Mouse (Mus musculus) CH12.LX (cell line): ENCODE results near the gene Rad21l. TPM values are rescaled to one million over a fixed set of nuclear protein-coding genes. Genes with fewer than 3 reads are reported as not detected.

Experiments used
- DNase-seq: peaks from one replicate; pipeline ENCODE4 v3.0.0-alpha.2; 2013; ENCODE audit errors: extremely low read depth
- H3K27ac ChIP-seq: 2 replicates; pipeline ENCODE4 v1.5.1; 2012; ENCODE audit warnings: low read depth, mild to moderate bottlenecking, control low read depth, moderate library complexity; ENCODE audit not compliant: insufficient read depth
- H3K27me3 ChIP-seq: replicated peaks from 2 replicates; pipeline ENCODE3; 2012; ENCODE audit warnings: inconsistent platforms
- H3K36me3 ChIP-seq, 2 experiments: replicated peaks in 1 of 2; 2 replicates each; pipeline versions ENCODE3 to v1.6.1; 2012; ENCODE audit warnings: inconsistent platforms in 1 of 2, low read length in 1 of 2, mild to moderate bottlenecking in 1 of 2, mixed read lengths in 1 of 2, moderate library complexity in 1 of 2; ENCODE audit not compliant: control insufficient read depth in 1 of 2, insufficient read depth in 1 of 2
- H3K4me1 ChIP-seq, 2 experiments: 2 replicates each; pipeline ENCODE4 v1.6.1; 2012; ENCODE audit warnings: inconsistent platforms in 1 of 2, moderate library complexity in 1 of 2; ENCODE audit not compliant: insufficient read depth in 2 of 2, control insufficient read depth in 1 of 2
- H3K4me2 ChIP-seq: 2 replicates; pipeline ENCODE4 v1.6.1; 2012; ENCODE audit warnings: low read depth, mild to moderate bottlenecking, control low read depth; ENCODE audit not compliant: poor library complexity, insufficient read depth, severe bottlenecking
- H3K4me3 ChIP-seq, 3 experiments: fragments of 150-350 bp in 1 of 3; sonication (generic) in 1 of 3; replicated peaks in 1 of 3; 2 replicates each; pipeline versions ENCODE3 to v1.5.1; 2011 to 2012; ENCODE audit warnings: low read depth in 2 of 3, low read length in 2 of 3, mild to moderate bottlenecking in 2 of 3, moderate library complexity in 2 of 3, control low read depth in 1 of 3, improper control_type of control experiment in 1 of 3, inconsistent platforms in 1 of 3, mixed read lengths in 1 of 3; ENCODE audit not compliant: poor library complexity in 1 of 3
- H3K79me2 ChIP-seq: replicated peaks from 2 replicates; pipeline ENCODE4 v1.6.1; 2012; ENCODE audit warnings: mild to moderate bottlenecking, moderate library complexity; ENCODE audit not compliant: control insufficient read depth, poor library complexity, insufficient read depth, severe bottlenecking; ENCODE audit errors: extremely low read depth
- H3K9ac ChIP-seq: 2 replicates; pipeline ENCODE4 v1.6.1; 2012; ENCODE audit warnings: low read depth, mild to moderate bottlenecking, control low read depth, moderate library complexity; ENCODE audit not compliant: insufficient read depth
- H3K9me3 ChIP-seq: replicated peaks from 2 replicates; pipeline ENCODE3; 2012; ENCODE audit warnings: low read length, inconsistent platforms, mixed read lengths
- BHLHE40 ChIP-seq: IDR thresholded peaks from 2 replicates; pipeline ENCODE4 v1.6.1; 2011; ENCODE audit warnings: mild to moderate bottlenecking, low read depth, low read length, improper control_type of control experiment
- CHD1 ChIP-seq: IDR thresholded peaks from 2 replicates; pipeline ENCODE4 v1.6.1; 2012; ENCODE audit warnings: low read depth, low read length, improper control_type of control experiment, inconsistent platforms
- CHD2 ChIP-seq: IDR thresholded peaks from 2 replicates; pipeline ENCODE4 v1.6.1; 2011; ENCODE audit warnings: low read length, improper control_type of control experiment
- E2F4 ChIP-seq: IDR thresholded peaks from 2 replicates; pipeline ENCODE4 v1.6.1; 2011; ENCODE audit warnings: low read depth, low read length, improper control_type of control experiment; ENCODE audit not compliant: insufficient replicate concordance
- ELF1 ChIP-seq: IDR thresholded peaks from 2 replicates; pipeline ENCODE4 v1.6.1; 2014; ENCODE audit warnings: low read depth, mild to moderate bottlenecking, inconsistent platforms, low read length, improper control_type of control experiment
- IRF4 ChIP-seq: IDR thresholded peaks from 2 replicates; pipeline ENCODE4 v1.6.1; 2014; ENCODE audit warnings: low read depth, mild to moderate bottlenecking, inconsistent platforms, low read length, improper control_type of control experiment
- JUN ChIP-seq: IDR thresholded peaks from 2 replicates; pipeline ENCODE4 v1.6.1; 2011; ENCODE audit warnings: low read depth, mild to moderate bottlenecking, low read length, improper control_type of control experiment, moderate library complexity; ENCODE audit not compliant: insufficient read depth
- JUND ChIP-seq: conservative IDR thresholded peaks from 2 replicates; pipeline ENCODE4 v1.6.1; 2011; ENCODE audit warnings: low read depth, low read length, improper control_type of control experiment
- MAFK ChIP-seq: IDR thresholded peaks from 2 replicates; pipeline ENCODE4 v1.6.1; 2011; ENCODE audit warnings: low read length, improper control_type of control experiment; ENCODE audit not compliant: insufficient replicate concordance
- MAZ ChIP-seq: IDR thresholded peaks from 2 replicates; pipeline ENCODE4 v1.6.1; 2012; ENCODE audit warnings: low read depth, mild to moderate bottlenecking, inconsistent platforms, low read length, improper control_type of control experiment, moderate library complexity
- MEF2A ChIP-seq: IDR thresholded peaks from 2 replicates; pipeline ENCODE4 v1.6.1; 2014; ENCODE audit warnings: low read depth, mild to moderate bottlenecking, inconsistent platforms, low read length, improper control_type of control experiment, borderline replicate concordance
- MXI1 ChIP-seq: IDR thresholded peaks from 2 replicates; pipeline ENCODE4 v1.6.1; 2011; ENCODE audit warnings: mild to moderate bottlenecking, low read depth, low read length, improper control_type of control experiment
- MYC ChIP-seq: IDR thresholded peaks from 2 replicates; pipeline ENCODE4 v1.6.1; 2011; ENCODE audit warnings: low read depth, mild to moderate bottlenecking, improper control_type of control experiment, low read length
- NRF1 ChIP-seq: IDR thresholded peaks from 2 replicates; pipeline ENCODE4 v1.6.1; 2014; ENCODE audit warnings: low read depth, mild to moderate bottlenecking, inconsistent platforms, low read length, improper control_type of control experiment, moderate library complexity
- POLR2A ChIP-seq: IDR thresholded peaks from 2 replicates; pipeline ENCODE4 v1.6.1; 2011; ENCODE audit warnings: low read depth, mild to moderate bottlenecking, improper control_type of control experiment, low read length
- POLR2AphosphoS2 ChIP-seq: IDR thresholded peaks from 2 replicates; pipeline ENCODE4 v1.6.1; 2011; ENCODE audit warnings: low read depth, low read length, improper control_type of control experiment
- SIN3A ChIP-seq: IDR thresholded peaks from 2 replicates; pipeline ENCODE4 v1.6.1; 2012; ENCODE audit warnings: low read length, improper control_type of control experiment, inconsistent platforms
- USF1 ChIP-seq: IDR thresholded peaks from 2 replicates; pipeline ENCODE4 v1.6.1; 2014; ENCODE audit warnings: low read depth, mild to moderate bottlenecking, inconsistent platforms, low read length, improper control_type of control experiment
- USF2 ChIP-seq: conservative IDR thresholded peaks from 2 replicates; pipeline ENCODE4 v1.6.1; 2011; ENCODE audit warnings: low read depth, low read length, improper control_type of control experiment
- ZC3H11A ChIP-seq: IDR thresholded peaks from 2 replicates; pipeline ENCODE4 v1.6.1; 2012; ENCODE audit warnings: low read depth, mild to moderate bottlenecking, inconsistent platforms, low read length, improper control_type of control experiment
- ZMIZ1 ChIP-seq: IDR thresholded peaks from 2 replicates; pipeline ENCODE4 v1.6.1; 2012; ENCODE audit warnings: low read depth, mild to moderate bottlenecking, inconsistent platforms, low read length, improper control_type of control experiment
- ZNF384 ChIP-seq: IDR thresholded peaks from 2 replicates; pipeline ENCODE4 v1.6.1; 2012; ENCODE audit warnings: low read depth, low read length, improper control_type of control experiment, inconsistent platforms
- dilution Hi-C: fragments of 300-500 bp; cut with MboI; formaldehyde crosslinking; loops from 2 replicates; pipeline ENCODE4 v1.14.3; 2020; ENCODE audit warnings: low sequenced_read_pairs; ENCODE audit not compliant: extremely low pct_unique_long_range_greater_than_20kb, extremely low pct_ligation_motif_present
- in situ Hi-C: fragments of 300-500 bp; cut with MboI; formaldehyde crosslinking; loops from 3 replicates; pipeline ENCODE4 v1.14.3; 2019; ENCODE audit warnings: low sequenced_read_pairs, low pct_ligation_motif_present, low pct_unique_long_range_greater_than_20kb, mixed read lengths
- polyA plus RNA-seq: library from polyadenylated mRNA; unstranded; fragments of >175 nt; gene quantifications from 2 replicates; pipeline ENCODE4 v1.2.1, GENCODE M21; 2012; ENCODE audit warnings: low read depth; ENCODE audit not compliant: insufficient read length
- total RNA-seq, 2 experiments: library from RNA; depleted of rRNA; stranded (reverse); fragments of 300-350 nt in 1 of 2; fragments of >200 nt in 1 of 2; gene quantifications; 2 replicates each; pipeline ENCODE4 v1.2.3; 2012 to 2014

Rad21l gene
- total and polyA plus RNA-seq, 3 experiments = not detected

DNA sequence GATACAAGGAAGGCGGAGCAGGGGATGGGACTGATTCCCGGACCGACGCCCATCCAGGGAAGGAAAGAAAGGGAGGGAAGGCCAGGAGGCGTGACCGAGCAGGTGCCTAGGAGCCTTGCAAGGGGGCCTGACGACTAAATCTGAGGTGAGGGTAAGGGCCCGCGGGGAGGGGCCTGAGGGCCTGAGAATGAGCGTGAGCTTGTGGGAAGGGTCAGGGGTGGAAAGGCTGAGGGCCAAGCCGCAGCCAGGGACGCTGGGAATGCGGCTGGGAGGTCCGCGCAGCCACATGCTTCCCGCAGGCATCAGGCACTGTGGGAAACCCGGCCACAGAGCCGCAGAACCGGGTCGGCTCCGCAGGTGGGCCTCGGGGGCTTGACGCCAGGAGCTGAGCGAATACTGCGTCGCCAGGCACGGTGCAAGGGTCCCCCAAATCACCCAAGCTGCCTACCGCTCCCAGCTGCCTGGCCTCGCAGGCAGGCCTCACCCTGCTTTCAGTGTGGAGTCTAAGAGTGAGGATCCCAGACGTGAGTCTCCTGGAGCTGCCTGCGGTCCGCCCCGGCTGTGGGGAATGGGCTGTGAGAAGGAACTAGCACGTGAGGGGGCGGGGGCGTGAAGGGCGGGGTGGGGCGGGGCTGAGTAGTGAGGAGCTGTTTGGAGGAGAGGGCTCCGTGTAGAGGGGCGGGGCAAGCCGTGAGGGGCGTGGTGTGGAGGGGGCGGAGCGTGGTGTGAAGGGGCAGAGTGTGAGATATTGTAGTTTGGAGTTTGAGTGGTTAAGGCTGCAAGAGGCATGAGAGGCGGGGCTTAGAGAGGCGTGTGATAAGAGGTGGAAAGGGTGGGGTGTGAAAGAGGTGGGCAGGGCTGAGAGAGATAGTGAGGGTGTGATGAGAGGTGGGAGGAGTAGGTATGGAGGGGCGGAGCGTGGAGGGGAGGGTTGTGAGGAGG, 2.0 kb upstream of the Rad21l start:
- Histone ChIP-seq H3K4me2 (no peak overlapping the region), H3K27ac (no peak overlapping the region)
- no peak for DNase-seq

DNA sequence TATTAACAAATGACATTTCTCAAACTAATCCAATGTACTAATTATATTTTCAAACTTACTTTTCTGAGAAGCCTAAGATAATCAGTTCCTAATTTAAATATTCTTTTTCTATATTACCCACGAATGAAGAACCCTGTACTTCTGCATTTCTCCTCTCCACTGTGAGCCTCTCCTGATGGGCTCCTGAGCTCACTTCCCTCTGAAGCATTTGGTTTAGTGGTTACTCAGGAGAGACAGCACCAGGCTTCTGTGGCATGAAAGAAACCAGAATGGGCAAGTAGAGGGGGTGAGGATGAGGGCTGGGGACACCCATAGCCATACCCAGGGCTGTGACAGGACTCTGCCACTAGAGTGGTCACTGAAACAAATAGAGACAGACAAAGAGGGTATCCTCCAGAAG, 16.3 kb downstream of the Rad21l start:
- dilution Hi-C loops = no loop called here
- peaks cover 50% of the 10 kb centered on the region for H3K27me3 ChIP-seq
- TF ChIP-seq CHD2 (no peak), MAFK (no peak), IRF4 (no peak), SIN3A (no peak), JUN (no peak), ELF1 (no peak), CHD1 (no peak), MAZ (no peak), USF1 (no peak), ZNF384 (no peak), MEF2A (no peak)

More for the DNA sequence above, 2.0 kb upstream of the Rad21l start:
- Histone ChIP-seq H3K36me3 (no peaks in the 10 kb centered on the region), H3K4me3 (no peak overlapping the region)
- TF ChIP-seq ZMIZ1 (no peak), E2F4 (no peak), POLR2A (no peak), MYC (no peak), MAZ (no peak), ELF1 (no peak), BHLHE40 (no peak), ZC3H11A (no peak), NRF1 (no peak), USF2 (no peak), CHD2 (no peak), MXI1 (no peak), JUND (no peak), SIN3A (no peak), POLR2AphosphoS2 (no peak)
- TF ChIP-seq, all 38 proteins: peak for 0
- Histone ChIP-seq H3K9me3 (peaks cover 4% of the 10 kb centered on the region), H3K27me3 (peaks cover 58% of the 10 kb centered on the region), H3K79me2 (no peaks in the 10 kb centered on the region), H3K9ac (no peak overlapping the region), H3K4me1 (no peaks in the 10 kb centered on the region)
- in situ Hi-C loops = no loop called here
- dilution Hi-C loops = no loop called here

More for the DNA sequence above, 16.3 kb downstream of the Rad21l start:
- Histone ChIP-seq H3K4me2 (no peak overlapping the region), H3K4me1 (no peaks in the 10 kb centered on the region), H3K79me2 (no peaks in the 10 kb centered on the region), H3K9me3 (no peaks in the 10 kb centered on the region), H3K36me3 (no peaks in the 10 kb centered on the region), H3K4me3 (no peak overlapping the region), H3K27ac (no peak overlapping the region), H3K9ac (no peak overlapping the region)
- in situ Hi-C loops = no loop called here
- DNase-seq = no peak
